8 mouse cellular contexts compared by ENCODE assay signal in genomic region chr19:37237712-37238437, GRCm38 (mm10). TPM values are rescaled to one million over a fixed set of nuclear protein-coding genes. Genes with fewer than 3 reads are reported as not detected.
DNase-seq lines count a peak whose midpoint lies in the region; ATAC-seq and TF ChIP-seq lines count a peak whose summit lies in the region.

No protein-coding gene starts in this region.

- H3K4me2 ChIP-seq in embryonic facial prominence, embryonic 13.5 days = 0 out of 2 replicates have a peak overlapping the region, but pooled peaks have one; percentile 14
- H3K4me2 ChIP-seq in liver, embryonic 13.5 days = peak overlapping the region; percentile 62
- H3K4me2 ChIP-seq in stomach, embryonic 15.5 days = peak overlapping the region; percentile 8; the same call in 1 of the 2 replicates

- no peak for DNase-seq in layer of hippocampus, adult 2 months (ENCODE audit: low spot score in 2 of 2)
- DNase-seq in layer of hippocampus, adult 11-12 months (ENCODE audit: low spot score) = no peak
- DNase-seq in liver, embryonic 13.5 days = peak; percentile 80
- DNase-seq in retina, embryonic 14.5 days (ENCODE audit: low spot score) = no peak
- DNase-seq in left cerebral cortex, adult 18-20 months (ENCODE audit: low spot score in 2 of 2) = no peak
- DNase-seq in gastrocnemius, postnatal 36 days = no peak

- 6% methylated on average over 15 of the region's 15 CpGs for WGBS in embryonic facial prominence, embryonic 13.5 days
- 3% methylated on average over 15 of the region's 15 CpGs for WGBS in liver, embryonic 13.5 days (ENCODE audit: insufficient replicate concordance)
- 10% methylated on average over 15 of the region's 15 CpGs for WGBS in stomach, embryonic 15.5 days

- peaks cover 14% of the 10 kb centered on the region for H3K4me1 ChIP-seq in embryonic facial prominence, embryonic 13.5 days
- H3K4me1 ChIP-seq in liver, embryonic 13.5 days (replicated peaks) = peaks cover 85% of the 10 kb centered on the region
- H3K4me1 ChIP-seq in stomach, embryonic 15.5 days = peaks cover 9% of the 10 kb centered on the region; the same call in 1 of the 2 replicates

- no peak overlapping the region for H3K27ac ChIP-seq in layer of hippocampus, adult 2 months
- no peak overlapping the region for H3K27ac ChIP-seq in embryonic facial prominence, embryonic 13.5 days
- peak overlapping the region; percentile 97 for H3K27ac ChIP-seq in liver, embryonic 13.5 days
- no peak overlapping the region for H3K27ac ChIP-seq in stomach, embryonic 15.5 days

- H3K9ac ChIP-seq in embryonic facial prominence, embryonic 13.5 days = no peak overlapping the region
- peak overlapping the region; percentile 70 for H3K9ac ChIP-seq in liver, embryonic 13.5 days
- H3K9ac ChIP-seq in stomach, embryonic 15.5 days = no peak overlapping the region

- ATAC-seq in embryonic facial prominence, embryonic 13.5 days (ENCODE audit: insufficient number of reproducible peaks, insufficient read depth, low FRiP score, low TSS enrichment, low read depth) = no peak
- peak; percentile 88 for ATAC-seq in liver, embryonic 13.5 days (ENCODE audit: low read depth)
- peak; percentile 90 for ATAC-seq in stomach, embryonic 15.5 days (ENCODE audit: insufficient read depth, low FRiP score, low read depth)

- peaks cover 41% of the 10 kb centered on the region for H3K27me3 ChIP-seq in embryonic facial prominence, embryonic 13.5 days
- H3K27me3 ChIP-seq in liver, embryonic 13.5 days = peaks cover 19% of the 10 kb centered on the region
- peaks cover 17% of the 10 kb centered on the region for H3K27me3 ChIP-seq in stomach, embryonic 15.5 days (replicated peaks)

- TF ChIP-seq CTCF in layer of hippocampus, adult 2 months (conservative IDR thresholded peaks at IDR 0.05) = no peak

- H3K9me3 ChIP-seq in embryonic facial prominence, embryonic 13.5 days = no peaks in the 10 kb centered on the region
- no peaks in the 10 kb centered on the region for H3K9me3 ChIP-seq in liver, embryonic 13.5 days (replicated peaks)
- H3K9me3 ChIP-seq in stomach, embryonic 15.5 days = no peaks in the 10 kb centered on the region

- intact Hi-C loops in gastrocnemius, postnatal 36 days (cut with DNase I) = no loop called here

- no peaks in the 10 kb centered on the region for H3K36me3 ChIP-seq in embryonic facial prominence, embryonic 13.5 days
- H3K36me3 ChIP-seq in liver, embryonic 13.5 days = no peaks in the 10 kb centered on the region
- no peaks in the 10 kb centered on the region for H3K36me3 ChIP-seq in stomach, embryonic 15.5 days

- H3K4me3 ChIP-seq in layer of hippocampus, adult 2 months = peak overlapping the region; percentile 8; the same call in 1 of the 2 replicates
- no peak overlapping the region for H3K4me3 ChIP-seq in embryonic facial prominence, embryonic 13.5 days
- H3K4me3 ChIP-seq in liver, embryonic 13.5 days (replicated peaks) = peak overlapping the region; percentile 43
- no peak overlapping the region for H3K4me3 ChIP-seq in stomach, embryonic 15.5 days (replicated peaks)

RNA-seq across cellular contexts. Expression of gene Cpeb3, which starts 29.5 kb away (rescaled TPM):
- 10 to 100 TPM; 69.7 to 76.8 TPM for total RNA-seq in layer of hippocampus, adult 2 months (2021)
- 1.4 and 1.7 TPM in 2 replicates for polyA plus RNA-seq in embryonic facial prominence, embryonic 13.5 days (2015; fragmentation: Nextera tagmentation; extraction: Ambion mirVana)
- polyA plus RNA-seq in liver, embryonic 13.5 days (2015; fragmentation: Nextera tagmentation; extraction: Ambion mirVana) = 1.7 and 1.9 TPM in 2 replicates
- 1.3 and 1.7 TPM in 2 replicates for polyA plus RNA-seq in stomach, embryonic 15.5 days (2015; fragmentation: Nextera tagmentation; extraction: Ambion mirVana)
- 10 to 100 TPM; 87.0 to 97.8 TPM for total RNA-seq in left cerebral cortex, adult 18-20 months (2021)
- total RNA-seq in gastrocnemius, postnatal 36 days (2021) = 10 to 100 TPM; 47.6 to 50.2 TPM

RNA-seq across cellular contexts. Expression of gene March5, which starts 30.5 kb away (rescaled TPM):
- total RNA-seq in layer of hippocampus, adult 2 months (2021) = 10 to 100 TPM; 80.4 to 90.4 TPM
- 104 and 111 TPM in 2 replicates for polyA plus RNA-seq in embryonic facial prominence, embryonic 13.5 days (2015; fragmentation: Nextera tagmentation; extraction: Ambion mirVana)
- 147 and 159 TPM in 2 replicates for polyA plus RNA-seq in liver, embryonic 13.5 days (2015; fragmentation: Nextera tagmentation; extraction: Ambion mirVana)
- polyA plus RNA-seq in stomach, embryonic 15.5 days (2015; fragmentation: Nextera tagmentation; extraction: Ambion mirVana) = 85.6 and 87.6 TPM in 2 replicates
- 10 to 100 TPM; 90.6 to 92.7 TPM for total RNA-seq in left cerebral cortex, adult 18-20 months (2021)
- total RNA-seq in gastrocnemius, postnatal 36 days (2021) = 10 to 100 TPM; 74.6 to 75.2 TPM

Comparison
In these comparisons a context has a peak if more than half of its experiments do, and no peak if none do; other contexts are left out.
1. H3K4me3 ChIP-seq: peak in layer of hippocampus, adult 2 months (single experiment) and liver, embryonic 13.5 days (single experiment); none in embryonic facial prominence, embryonic 13.5 days (single experiment) and stomach, embryonic 15.5 days (single experiment).
2. H3K4me2 ChIP-seq: peak in every context shown above with its lines; median percentile 62 in liver, embryonic 13.5 days; 14 in embryonic facial prominence, embryonic 13.5 days; 8 in stomach, embryonic 15.5 days.